Mouse (Mus musculus) heart, postnatal 0 days (tissue): ENCODE data around the gene 1700013G24Rik. TPM values are rescaled to one million over a fixed set of nuclear protein-coding genes. Genes with fewer than 3 reads are reported as not detected.

Experiments
- ATAC-seq: fragments of 200-750 bp; cut with Nextera tagmentation; 2 replicates; pipeline ENCODE4 v1.8.0; 2017; ENCODE audit warnings: low read depth, moderate number of reproducible peaks, moderate library complexity; ENCODE audit not compliant: insufficient read depth
- DNase-seq: peaks from one replicate; pipeline ENCODE4 v3.0.0-alpha.2; 2016; ENCODE audit warnings: low spot score
- H3K27ac ChIP-seq: fragments of 300-500 bp; sonication (generic); 2 replicates; pipeline ENCODE4 v1.5.1; 2014; ENCODE audit warnings: low read depth, mild to moderate bottlenecking
- H3K27me3 ChIP-seq: fragments of 300-500 bp; sonication (generic); 2 replicates; pipeline ENCODE4 v1.6.1; 2014; ENCODE audit warnings: low read length, mixed read lengths; ENCODE audit not compliant: control insufficient read depth, insufficient read depth
- H3K36me3 ChIP-seq: fragments of 300-500 bp; sonication (generic); replicated peaks from 2 replicates; pipeline ENCODE4 v1.6.1; 2014; ENCODE audit warnings: low read length, mixed read lengths; ENCODE audit not compliant: control insufficient read depth, insufficient read depth
- H3K4me1 ChIP-seq: fragments of 300-500 bp; sonication (generic); 2 replicates; pipeline ENCODE4 v1.6.1; 2014; ENCODE audit warnings: antibody characterized with exemption; ENCODE audit not compliant: control insufficient read depth, insufficient read depth
- H3K4me2 ChIP-seq: fragments of 300-500 bp; sonication (generic); 2 replicates; pipeline ENCODE4 v1.6.1; 2014; ENCODE audit warnings: low read depth, mild to moderate bottlenecking, low read length, moderate library complexity
- H3K4me3 ChIP-seq: fragments of 300-500 bp; sonication (generic); 2 replicates; pipeline ENCODE4 v1.5.1; 2014; ENCODE audit warnings: low read depth, low read length
- H3K9ac ChIP-seq: fragments of 300-500 bp; sonication (generic); replicated peaks from 2 replicates; pipeline ENCODE4 v1.6.1; 2014; ENCODE audit warnings: low read depth, low read length, mixed read lengths
- H3K9me3 ChIP-seq: fragments of 300-500 bp; sonication (generic); replicated peaks from 2 replicates; pipeline ENCODE4 v1.6.1; 2016; ENCODE audit warnings: low read length; ENCODE audit not compliant: control insufficient read depth
- CTCF ChIP-seq: IDR thresholded peaks from 2 replicates; pipeline ENCODE4 v1.5.1; 2016; ENCODE audit warnings: antibody characterized with exemption, control low read depth, low read depth
- EP300 ChIP-seq: IDR thresholded peaks from 2 replicates; pipeline ENCODE4 v1.6.1; 2016; ENCODE audit warnings: antibody characterized with exemption, low read depth
- WGBS: fragments of 180-500 bp; shearing (Covaris S2); extraction: QIAGEN DNeasy Blood & Tissue Kit; methylation state at CpG from one replicate; pipeline ENCODE4 v1.1.7; 2014; 5-methylcytosine and 5-hydroxymethylcytosine counted together
- polyA plus RNA-seq: library from polyadenylated mRNA; unstranded; fragments of >200 nt; fragmentation: Nextera tagmentation; extraction: Ambion mirVana; gene quantifications from 2 replicates; pipeline ENCODE4 v1.2.1, GENCODE M21; 2015
- total RNA-seq: library from RNA; depleted of rRNA; stranded (reverse); fragments of >200 nt; gene quantifications from 2 replicates; pipeline ENCODE4 v1.2.3, GENCODE M21; 2014; ENCODE audit warnings: low replicate concordance

The 1700013G24Rik gene
- total and polyA plus RNA-seq, 2 experiments from 2014 or later = not detected

DNA sequence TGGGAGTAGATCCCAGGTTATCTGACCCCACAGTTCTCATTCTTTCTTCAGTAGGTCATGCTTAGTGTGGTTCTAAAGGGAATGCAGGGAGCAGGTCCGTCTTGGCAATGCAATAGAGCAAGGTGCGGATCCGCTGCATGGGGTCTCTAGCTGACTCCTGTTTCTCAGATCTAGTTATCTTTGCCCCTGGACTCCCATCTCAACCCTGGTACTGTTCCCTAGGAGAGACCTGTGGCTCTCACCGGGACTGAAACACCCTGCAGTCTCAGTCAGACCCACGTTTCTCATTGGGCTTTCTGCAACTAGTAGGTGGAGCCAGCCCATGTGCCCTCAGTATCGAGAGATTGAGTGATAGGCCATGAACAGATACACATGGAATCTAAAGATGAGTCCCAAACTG is 24.5 kb downstream of the 1700013G24Rik start:
- Histone ChIP-seq H3K4me3 (no peak overlapping the region), H3K9me3 (no peaks in the 10 kb centered on the region), H3K4me2 (peak overlapping the region; percentile 60), H3K9ac (no peak overlapping the region), H3K36me3 (no peaks in the 10 kb centered on the region), H3K27me3 (no peaks in the 10 kb centered on the region), H3K4me1 (peaks cover 96% of the 10 kb centered on the region), H3K27ac (peak overlapping the region; percentile 91)
- 45% methylated on average over 6 of the region's 6 CpGs for WGBS
- no peak for DNase-seq
- TF ChIP-seq EP300 (no peak), CTCF (no peak)
- ATAC-seq = no peak

DNA sequence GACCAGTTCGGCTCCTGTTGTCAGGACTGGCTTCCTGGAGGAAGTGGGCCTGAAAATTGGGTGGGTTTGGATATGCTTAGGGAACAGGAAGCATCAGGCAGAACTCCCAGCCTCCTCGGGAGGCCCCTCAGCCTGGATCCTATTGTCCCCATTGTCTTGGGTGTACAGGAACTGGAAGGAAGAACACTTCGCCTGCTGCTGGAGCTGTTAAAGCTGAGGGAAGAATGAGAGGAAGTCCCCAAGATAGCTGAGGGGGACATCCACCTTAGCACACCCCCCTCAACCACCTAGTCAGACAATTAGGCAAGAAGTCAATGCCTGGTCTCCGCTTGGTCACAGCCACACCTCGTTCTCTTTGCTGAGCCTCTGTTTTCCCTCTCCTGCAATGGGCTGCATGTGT is 25.2 kb downstream of the 1700013G24Rik start:
- 66% methylated on average over 5 of the region's 5 CpGs for WGBS
- DNase-seq (peak; percentile 58), ATAC-seq (peak; percentile 24)
- H3K4me1 ChIP-seq = peaks cover 92% of the 10 kb centered on the region
- H3K4me2 ChIP-seq = peak overlapping the region; percentile 19; the same call in 1 of the 2 replicates
- no peaks in the 10 kb centered on the region for H3K36me3 ChIP-seq
- peak; percentile 84 for TF ChIP-seq EP300
- no peak for TF ChIP-seq CTCF
- peak overlapping the region; percentile 91 for H3K27ac ChIP-seq
- H3K9ac ChIP-seq = no peak overlapping the region
- no peaks in the 10 kb centered on the region for H3K27me3 ChIP-seq
- H3K9me3 ChIP-seq = no peaks in the 10 kb centered on the region
- H3K4me3 ChIP-seq = no peak overlapping the region

DNA sequence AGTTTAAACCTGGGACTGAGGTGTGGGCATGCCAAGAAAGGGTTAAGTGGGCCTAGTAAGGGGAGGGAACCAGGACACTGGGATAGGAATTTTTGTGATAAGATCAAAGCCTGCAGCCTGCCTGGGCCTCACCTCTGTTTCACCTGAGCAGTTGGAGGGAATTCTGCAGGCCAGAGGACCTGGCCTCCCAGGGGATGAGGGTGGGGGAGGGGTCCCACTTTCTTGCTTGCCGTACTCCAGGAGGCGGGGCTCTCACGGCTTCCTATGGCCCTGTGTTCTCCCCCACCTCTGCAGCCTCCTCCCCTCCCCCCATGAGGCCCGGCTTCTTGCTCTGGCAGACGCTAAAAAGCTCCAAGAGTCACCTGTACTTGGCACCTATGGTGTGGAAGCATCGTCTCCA is 26.7 kb downstream of the 1700013G24Rik start:
- H3K36me3 ChIP-seq = no peaks in the 10 kb centered on the region
- H3K9ac ChIP-seq = no peak overlapping the region
- H3K27me3 ChIP-seq = no peaks in the 10 kb centered on the region
- TF ChIP-seq CTCF = no peak
- TF ChIP-seq EP300 = no peak
- DNase-seq (no peak), ATAC-seq (no peak)
- H3K27ac ChIP-seq = peak overlapping the region; percentile 77
- H3K4me2 ChIP-seq = no peak overlapping the region
- H3K4me1 ChIP-seq = peaks cover 92% of the 10 kb centered on the region
- no peaks in the 10 kb centered on the region for H3K9me3 ChIP-seq
- H3K4me3 ChIP-seq = no peak overlapping the region
- 26% methylated on average over 5 of the region's 6 CpGs for WGBS

DNA sequence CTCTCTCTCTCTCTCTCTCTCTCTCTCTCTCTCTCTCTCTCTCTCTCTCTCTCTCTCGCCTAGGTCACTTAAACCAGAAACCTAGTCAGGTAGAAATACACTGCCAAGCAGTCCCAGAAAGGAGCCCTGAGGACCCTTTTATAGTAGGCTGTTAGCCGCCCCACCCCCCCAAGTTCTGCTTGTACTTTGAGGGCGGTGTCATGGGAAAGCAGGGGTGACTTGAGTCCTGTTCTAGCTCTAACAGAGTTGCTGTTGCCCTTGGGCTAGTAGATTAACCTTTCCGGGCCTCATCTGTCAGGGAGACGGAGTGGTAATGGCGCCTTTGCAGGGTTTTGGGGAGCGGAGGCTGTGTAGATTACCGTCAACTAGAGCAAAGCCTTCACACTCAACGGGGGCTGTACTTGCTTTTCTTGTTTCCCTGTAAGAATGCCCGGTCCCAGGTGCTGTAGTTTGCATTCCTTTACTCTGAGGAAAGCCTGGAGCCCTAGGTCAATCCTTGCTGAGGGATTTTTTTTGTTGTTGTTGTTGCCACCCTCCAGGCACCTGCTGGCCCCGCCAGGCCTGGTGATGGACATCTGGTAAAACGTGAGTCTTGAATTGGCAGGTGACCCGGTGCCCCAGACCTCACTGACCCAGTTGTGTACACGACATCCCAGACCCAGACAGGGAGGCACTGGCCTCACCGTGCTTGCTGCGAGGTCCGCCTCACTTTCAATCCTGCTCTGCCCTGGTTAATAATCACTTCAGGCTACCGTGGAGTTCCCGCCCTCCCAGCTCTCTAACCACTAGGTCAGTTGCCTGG is 27.3 kb downstream of the 1700013G24Rik start:
- WGBS = 34% methylated on average over 18 of the region's 19 CpGs
- peak overlapping the region; percentile 77 for H3K27ac ChIP-seq
- no peak overlapping the region for H3K4me2 ChIP-seq
- peaks cover 92% of the 10 kb centered on the region for H3K4me1 ChIP-seq
- H3K27me3 ChIP-seq = no peaks in the 10 kb centered on the region
- H3K36me3 ChIP-seq = no peaks in the 10 kb centered on the region
- no peak overlapping the region for H3K4me3 ChIP-seq
- TF ChIP-seq CTCF = no peak
- TF ChIP-seq EP300 = no peak
- DNase-seq (no peak), ATAC-seq (no peak)
- H3K9me3 ChIP-seq = no peaks in the 10 kb centered on the region
- H3K9ac ChIP-seq = no peak overlapping the region

DNA sequence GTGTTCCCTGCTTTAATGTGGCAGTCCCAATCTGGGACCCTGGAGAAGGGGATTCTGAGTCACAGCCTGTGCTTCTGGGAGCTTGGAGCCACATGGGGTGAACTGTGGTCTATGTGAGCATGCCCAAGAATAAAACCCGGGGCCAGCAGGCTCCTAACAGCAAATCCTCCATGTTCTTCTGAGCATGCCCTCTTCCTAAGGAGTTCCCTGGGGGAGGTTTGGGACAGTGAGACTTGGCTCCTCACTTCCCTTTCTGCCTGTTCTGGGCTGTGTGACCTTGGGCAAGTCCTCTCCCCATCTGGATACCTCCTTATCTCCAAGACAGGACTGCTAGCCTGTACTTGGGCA is 27.9 kb downstream of the 1700013G24Rik start:
- TF ChIP-seq CTCF (no peak), EP300 (no peak)
- H3K27me3 ChIP-seq = no peaks in the 10 kb centered on the region
- peaks cover 92% of the 10 kb centered on the region for H3K4me1 ChIP-seq
- H3K4me3 ChIP-seq = no peak overlapping the region
- ATAC-seq (no peak), DNase-seq (no peak)
- H3K9me3 ChIP-seq = no peaks in the 10 kb centered on the region
- H3K27ac ChIP-seq = peak overlapping the region; percentile 77
- 38% methylated on average over 1 of the region's 1 CpGs for WGBS
- no peak overlapping the region for H3K4me2 ChIP-seq
- H3K36me3 ChIP-seq = no peaks in the 10 kb centered on the region
- no peak overlapping the region for H3K9ac ChIP-seq
